Comparison of ENCODE assay signal across 8 mouse cellular contexts in the genomic region with DNA sequence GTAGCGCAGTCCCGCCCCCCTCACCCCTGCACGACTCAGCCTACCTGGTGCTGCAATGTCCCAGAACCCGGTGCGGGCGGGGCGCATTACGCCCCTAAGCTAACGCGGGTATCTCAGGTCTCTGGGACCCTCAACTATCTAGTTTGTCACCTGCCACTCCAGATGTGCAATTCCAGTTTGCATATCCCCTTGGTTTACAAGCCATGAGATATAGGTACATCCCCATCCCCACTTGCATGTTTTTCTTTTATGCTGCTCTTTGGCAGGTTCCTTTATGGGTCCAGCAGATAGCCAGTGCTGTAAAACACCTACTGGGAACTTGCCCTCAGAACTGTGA. TPM values are rescaled to one million over a fixed set of nuclear protein-coding genes. Genes with fewer than 3 reads are reported as not detected.
DNase-seq lines count a peak whose midpoint lies in the region; ATAC-seq and TF ChIP-seq lines count a peak whose summit lies in the region.

No protein-coding gene starts in this region.

- peak overlapping the region; percentile 98 for H3K4me2 ChIP-seq in kidney, postnatal 0 days (ENCODE audit: low read length)
- peak overlapping the region; percentile 96 for H3K4me2 ChIP-seq in hindbrain, embryonic 14.5 days (replicated peaks)
- H3K4me2 ChIP-seq in midbrain, embryonic 16.5 days (ENCODE audit: low read length) = peak overlapping the region; percentile 86

- H3K27me3 ChIP-seq in kidney, postnatal 0 days (ENCODE audit: insufficient read depth, low read length) = no peaks in the 10 kb centered on the region
- H3K27me3 ChIP-seq in hindbrain, embryonic 14.5 days (ENCODE audit: control insufficient read depth, insufficient read depth, low read length) = no peaks in the 10 kb centered on the region
- no peaks in the 10 kb centered on the region for H3K27me3 ChIP-seq in midbrain, embryonic 16.5 days (ENCODE audit: control insufficient read depth, insufficient read depth, low read depth, low read length)

- peak overlapping the region; percentile 69 for H3K4me3 ChIP-seq in kidney, postnatal 0 days (replicated peaks; ENCODE audit: low read depth, low read length)
- H3K4me3 ChIP-seq in bone marrow macrophage, adult 2 months (ENCODE audit: insufficient read depth, low read length) = peak overlapping the region; percentile 60
- H3K4me3 ChIP-seq in hindbrain, embryonic 14.5 days (replicated peaks; ENCODE audit: low read length) = peak overlapping the region; percentile 78
- peak overlapping the region; percentile 70 for H3K4me3 ChIP-seq in midbrain, embryonic 16.5 days (ENCODE audit: low read depth, low read length)

- 3% methylated on average over 10 of the region's 10 CpGs for WGBS in kidney, postnatal 0 days
- WGBS in hindbrain, embryonic 14.5 days = 2% methylated on average over 7 of the region's 10 CpGs
- WGBS in midbrain, embryonic 16.5 days = under 1% methylated on average over 10 of the region's 10 CpGs

- no peak for DNase-seq in kidney, postnatal 0 days (ENCODE audit: low spot score)
- DNase-seq in kidney, adult 18-20 months = no peak
- DNase-seq in hindbrain, embryonic 14.5 days (ENCODE audit: low spot score) = no peak
- no peak for DNase-seq in frontal cortex, postnatal 14 days (ENCODE audit: low spot score in 2 of 2)
- no peak for DNase-seq in left cerebral cortex, postnatal 36 days (ENCODE audit: low spot score in 2 of 2)
- DNase-seq in cerebellum, postnatal 25 days = no peak

- TF ChIP-seq POLR2A in bone marrow macrophage, adult 2 months (IDR thresholded peaks at IDR 0.05; ENCODE audit: borderline replicate concordance, low read depth, low read length) = no peak

- no peak for TF ChIP-seq CTCF in kidney, postnatal 0 days (IDR thresholded peaks at IDR 0.05; ENCODE audit: low read depth)
- TF ChIP-seq CTCF in bone marrow macrophage, adult 2 months (IDR thresholded peaks at IDR 0.05; ENCODE audit: low read depth, low read length) = no peak

- intact Hi-C loops in left cerebral cortex, postnatal 36 days (cut with DNase I) = no loop called here

- no peak for ATAC-seq in kidney, postnatal 0 days (replicated peaks; ENCODE audit: low FRiP score, low read depth)
- peak; percentile 7; the same call in 1 of the 2 replicates for ATAC-seq in hindbrain, embryonic 14.5 days (ENCODE audit: low FRiP score)
- no peak for ATAC-seq in midbrain, embryonic 16.5 days

- no peaks in the 10 kb centered on the region for H3K9me3 ChIP-seq in kidney, postnatal 0 days (replicated peaks; ENCODE audit: low read length)
- H3K9me3 ChIP-seq in hindbrain, embryonic 14.5 days (ENCODE audit: control insufficient read depth, low read length) = no peaks in the 10 kb centered on the region
- H3K9me3 ChIP-seq in midbrain, embryonic 16.5 days (replicated peaks; ENCODE audit: control insufficient read depth, low read length, poor library complexity, severe bottlenecking) = no peaks in the 10 kb centered on the region

- peak overlapping the region; percentile 69; the same call in 1 of the 2 replicates for H3K27ac ChIP-seq in kidney, postnatal 0 days
- H3K27ac ChIP-seq in bone marrow macrophage, adult 2 months (ENCODE audit: insufficient read depth, low read depth, low read length) = no peak overlapping the region
- H3K27ac ChIP-seq in hindbrain, embryonic 14.5 days = peak overlapping the region; percentile 98
- peak overlapping the region; percentile 96 for H3K27ac ChIP-seq in midbrain, embryonic 16.5 days (ENCODE audit: low read length)

- H3K4me1 ChIP-seq in kidney, postnatal 0 days (replicated peaks; ENCODE audit: insufficient read depth, low read length) = peaks cover 26% of the 10 kb centered on the region
- H3K4me1 ChIP-seq in bone marrow macrophage, adult 2 months (ENCODE audit: control insufficient read depth, insufficient read depth, low read length) = peaks cover 4% of the 10 kb centered on the region
- peaks cover 38% of the 10 kb centered on the region for H3K4me1 ChIP-seq in hindbrain, embryonic 14.5 days (replicated peaks; ENCODE audit: control insufficient read depth, insufficient read depth, low read length)
- H3K4me1 ChIP-seq in midbrain, embryonic 16.5 days (ENCODE audit: control insufficient read depth, insufficient read depth, low read length) = peaks cover 34% of the 10 kb centered on the region

- peaks cover 9% of the 10 kb centered on the region for H3K36me3 ChIP-seq in kidney, postnatal 0 days (ENCODE audit: insufficient read depth, low read length)
- peaks cover 37% of the 10 kb centered on the region for H3K36me3 ChIP-seq in hindbrain, embryonic 14.5 days (replicated peaks; ENCODE audit: control insufficient read depth, insufficient read depth)
- H3K36me3 ChIP-seq in midbrain, embryonic 16.5 days (ENCODE audit: control insufficient read depth, insufficient read depth, low read length) = peaks cover 21% of the 10 kb centered on the region

- peak overlapping the region; percentile 78 for H3K9ac ChIP-seq in kidney, postnatal 0 days (ENCODE audit: low read depth, low read length)
- peak overlapping the region; percentile 93 for H3K9ac ChIP-seq in hindbrain, embryonic 14.5 days
- H3K9ac ChIP-seq in midbrain, embryonic 16.5 days (ENCODE audit: low read depth, low read length) = peak overlapping the region; percentile 94

RNA-seq across cellular contexts. Expression of a gene that starts 1.0 kb away (rescaled TPM):
- 936 and 986 TPM in 2 replicates for polyA plus RNA-seq in kidney, postnatal 0 days (2015; fragmentation: Nextera tagmentation; extraction: Ambion mirVana)
- 198 TPM in 2 replicates for polyA plus RNA-seq in bone marrow macrophage, adult 2 months (2012; ENCODE audit: insufficient read depth, insufficient read length, missing spikeins)
- polyA plus RNA-seq in hindbrain, embryonic 14.5 days (2014; fragmentation: Nextera tagmentation; extraction: Ambion mirVana) = 469 and 505 TPM in 2 replicates
- polyA plus RNA-seq in midbrain, embryonic 16.5 days (2015; fragmentation: Nextera tagmentation; extraction: Ambion mirVana) = 433 and 454 TPM in 2 replicates
- 100 to 1,000 TPM; 334 to 384 TPM for total RNA-seq in left cerebral cortex, postnatal 36 days (2021)

RNA-seq across cellular contexts. Expression of a gene that starts 1.2 kb away (rescaled TPM):
- 4.7 and 6.4 TPM in 2 replicates for polyA plus RNA-seq in kidney, postnatal 0 days (2015; fragmentation: Nextera tagmentation; extraction: Ambion mirVana)
- 2.0 and 2.9 TPM in 2 replicates for polyA plus RNA-seq in bone marrow macrophage, adult 2 months (2012; ENCODE audit: insufficient read depth, insufficient read length, missing spikeins)
- polyA plus RNA-seq in hindbrain, embryonic 14.5 days (2014; fragmentation: Nextera tagmentation; extraction: Ambion mirVana) = 93.4 and 96.4 TPM in 2 replicates
- polyA plus RNA-seq in midbrain, embryonic 16.5 days (2015; fragmentation: Nextera tagmentation; extraction: Ambion mirVana) = 70.3 and 81.6 TPM in 2 replicates
- total RNA-seq in left cerebral cortex, postnatal 36 days (2021) = 100 to 1,000 TPM; 431 to 463 TPM

RNA-seq across cellular contexts. Expression of a gene that starts 8.7 kb away (rescaled TPM):
- polyA plus RNA-seq in kidney, postnatal 0 days (2015; fragmentation: Nextera tagmentation; extraction: Ambion mirVana) = 13.7 and 18.6 TPM in 2 replicates
- polyA plus RNA-seq in bone marrow macrophage, adult 2 months (2012; ENCODE audit: insufficient read depth, insufficient read length, missing spikeins) = 32.9 and 40.5 TPM in 2 replicates
- 44.1 and 54.4 TPM in 2 replicates for polyA plus RNA-seq in hindbrain, embryonic 14.5 days (2014; fragmentation: Nextera tagmentation; extraction: Ambion mirVana)
- 15.5 and 21.1 TPM in 2 replicates for polyA plus RNA-seq in midbrain, embryonic 16.5 days (2015; fragmentation: Nextera tagmentation; extraction: Ambion mirVana)
- total RNA-seq in left cerebral cortex, postnatal 36 days (2021) = 10 to 100 TPM; 76.2 to 78.8 TPM

RNA-seq across cellular contexts. Expression of a gene that starts 23.8 kb away (rescaled TPM):
- 14.2 and 15.1 TPM in 2 replicates for polyA plus RNA-seq in kidney, postnatal 0 days (2015; fragmentation: Nextera tagmentation; extraction: Ambion mirVana)
- polyA plus RNA-seq in bone marrow macrophage, adult 2 months (2012; ENCODE audit: insufficient read depth, insufficient read length, missing spikeins) = 104 TPM in 2 replicates
- polyA plus RNA-seq in hindbrain, embryonic 14.5 days (2014; fragmentation: Nextera tagmentation; extraction: Ambion mirVana) = 20.2 and 24.6 TPM in 2 replicates
- polyA plus RNA-seq in midbrain, embryonic 16.5 days (2015; fragmentation: Nextera tagmentation; extraction: Ambion mirVana) = 14.2 and 15.4 TPM in 2 replicates
- total RNA-seq in left cerebral cortex, postnatal 36 days (2021) = 100 to 1,000 TPM in 1 of 2 experiments, 10 to 100 TPM in 1; 94.4 to 100 TPM

RNA-seq across cellular contexts. Expression of a gene that starts 26.4 kb away (rescaled TPM):
- polyA plus RNA-seq in kidney, postnatal 0 days (2015; fragmentation: Nextera tagmentation; extraction: Ambion mirVana) = 290 and 317 TPM in 2 replicates
- polyA plus RNA-seq in bone marrow macrophage, adult 2 months (2012; ENCODE audit: insufficient read depth, insufficient read length, missing spikeins) = 48.0 and 49.8 TPM in 2 replicates
- polyA plus RNA-seq in hindbrain, embryonic 14.5 days (2014; fragmentation: Nextera tagmentation; extraction: Ambion mirVana) = 203 and 252 TPM in 2 replicates
- 380 and 398 TPM in 2 replicates for polyA plus RNA-seq in midbrain, embryonic 16.5 days (2015; fragmentation: Nextera tagmentation; extraction: Ambion mirVana)
- 10 to 100 TPM; 94.7 to 96.7 TPM for total RNA-seq in left cerebral cortex, postnatal 36 days (2021)
